Mouse (Mus musculus): ENCODE measurements around the gene Fam228b. TPM values are rescaled to one million over a fixed set of nuclear protein-coding genes. Genes with fewer than 3 reads are reported as not detected.
"Not testable (repeated sequence)": the region's sequence is repeated elsewhere in the genome, so short reads cannot be mapped to it uniquely, and the experiment has no call there.

The Fam228b gene
- polyA plus RNA-seq, 1 experiment from 2014 or later: 3.8 TPM

DNA sequence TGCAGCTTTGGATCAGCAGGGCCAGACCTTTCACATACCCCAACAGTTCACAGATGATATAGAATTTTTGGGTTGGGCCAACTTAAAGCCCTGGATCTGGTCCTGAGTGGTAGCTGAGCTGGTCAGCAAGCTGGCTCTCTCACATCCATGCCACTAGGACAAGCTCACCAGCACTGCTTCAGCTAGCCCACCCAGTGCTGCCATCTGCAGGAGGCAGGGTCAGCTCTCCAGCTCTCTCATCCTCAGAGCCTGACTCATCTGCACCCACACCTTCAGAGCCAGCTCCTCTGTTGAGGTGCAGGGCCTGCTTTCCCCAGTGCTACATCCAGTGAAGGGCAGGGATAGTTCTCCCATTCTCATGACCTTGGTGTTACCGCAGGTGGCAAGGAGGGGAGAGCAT, 24.7 kb upstream of the Fam228b start:
- no peak overlapping the region for H3K9ac ChIP-seq (ENCODE audit: low read depth, low read length)
- no peak for ATAC-seq (replicated peaks; ENCODE audit: low FRiP score, low read depth)
- H3K27me3 ChIP-seq (ENCODE audit: insufficient read depth, low read length): no peaks in the 10 kb centered on the region
- no peak overlapping the region for H3K27ac ChIP-seq
- peak; percentile 61 for TF ChIP-seq CTCF (IDR thresholded peaks at IDR 0.05; ENCODE audit: low read depth)
- no peaks in the 10 kb centered on the region for H3K4me1 ChIP-seq (replicated peaks; ENCODE audit: insufficient read depth, low read length)
- no peaks in the 10 kb centered on the region for H3K9me3 ChIP-seq (replicated peaks; ENCODE audit: low read length)
- no peak overlapping the region for H3K4me2 ChIP-seq (ENCODE audit: low read length)
- H3K4me3 ChIP-seq (replicated peaks; ENCODE audit: low read depth, low read length): no peak overlapping the region
- no peaks in the 10 kb centered on the region for H3K36me3 ChIP-seq (ENCODE audit: insufficient read depth, low read length)
- DNase-seq (ENCODE audit: low spot score): peak; percentile 30
- WGBS: 67% methylated on average over 1 of the region's 1 CpGs

- H3K9me3 ChIP-seq (replicated peaks; ENCODE audit: low read length); H3K9ac ChIP-seq (ENCODE audit: low read depth, low read length); H3K4me2 ChIP-seq (ENCODE audit: low read length); H3K36me3 ChIP-seq (ENCODE audit: insufficient read depth, low read length); ATAC-seq (replicated peaks; ENCODE audit: low FRiP score, low read depth); H3K4me3 ChIP-seq (replicated peaks; ENCODE audit: low read depth, low read length); H3K4me1 ChIP-seq (replicated peaks; ENCODE audit: insufficient read depth, low read length); H3K27ac ChIP-seq; DNase-seq (ENCODE audit: low spot score); H3K27me3 ChIP-seq (ENCODE audit: insufficient read depth, low read length): not testable (repeated sequence)
- WGBS: 96% methylated on average over 25 of the region's 25 CpGs
These were observed 19.1 kb upstream of the Fam228b start for GRCm38 (mm10) chr12:4788128-4788527.

DNA sequence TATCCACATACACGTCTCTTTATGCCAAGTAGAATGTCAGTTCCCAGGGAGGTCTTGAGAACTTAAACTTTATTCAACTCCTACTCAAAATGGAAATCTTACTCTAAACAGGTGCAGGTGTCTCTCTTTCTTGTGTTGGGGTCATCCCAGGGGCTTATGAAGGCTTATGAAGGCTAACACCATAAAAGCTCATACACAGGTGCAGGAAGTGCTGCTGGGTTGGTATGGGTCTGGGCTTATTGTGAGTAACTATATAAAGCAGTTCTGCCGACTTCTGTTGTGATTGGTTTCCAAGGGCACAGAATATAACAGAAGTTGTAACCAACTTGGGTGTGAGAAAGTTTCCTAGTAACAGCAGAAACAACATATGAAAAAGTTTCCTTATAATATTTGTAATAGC, 15.4 kb upstream of the Fam228b start:
- TF ChIP-seq CTCF (IDR thresholded peaks at IDR 0.05; ENCODE audit: low read depth): no peak
- Histone ChIP-seq H3K9me3 (replicated peaks; ENCODE audit: low read length) (no peaks in the 10 kb centered on the region), H3K4me3 (replicated peaks; ENCODE audit: low read depth, low read length) (no peak overlapping the region), H3K36me3 (ENCODE audit: insufficient read depth, low read length) (no peaks in the 10 kb centered on the region), H3K4me2 (ENCODE audit: low read length) (no peak overlapping the region), H3K27me3 (ENCODE audit: insufficient read depth, low read length) (no peaks in the 10 kb centered on the region), H3K9ac (ENCODE audit: low read depth, low read length) (no peak overlapping the region), H3K27ac (no peak overlapping the region), H3K4me1 (replicated peaks; ENCODE audit: insufficient read depth, low read length) (no peaks in the 10 kb centered on the region)
- WGBS: 61% methylated on average over 2 of the region's 2 CpGs
- no peak for DNase-seq (ENCODE audit: low spot score)
- ATAC-seq (replicated peaks; ENCODE audit: low FRiP score, low read depth): no peak

GRCm38 (mm10) chr12:4783598-4783997, 14.5 kb upstream of the Fam228b start:
- Histone ChIP-seq H3K4me1 (replicated peaks; ENCODE audit: insufficient read depth, low read length) (no peaks in the 10 kb centered on the region), H3K9ac (ENCODE audit: low read depth, low read length) (no peak overlapping the region), H3K9me3 (replicated peaks; ENCODE audit: low read length) (no peaks in the 10 kb centered on the region), H3K36me3 (ENCODE audit: insufficient read depth, low read length) (no peaks in the 10 kb centered on the region), H3K27ac (no peak overlapping the region), H3K4me2 (ENCODE audit: low read length) (no peak overlapping the region), H3K4me3 (replicated peaks; ENCODE audit: low read depth, low read length) (no peak overlapping the region), H3K27me3 (ENCODE audit: insufficient read depth, low read length) (no peaks in the 10 kb centered on the region)
- peak; percentile 85 for DNase-seq (ENCODE audit: low spot score)
- ATAC-seq (replicated peaks; ENCODE audit: low FRiP score, low read depth): peak; percentile 93
- no peak for TF ChIP-seq CTCF (IDR thresholded peaks at IDR 0.05; ENCODE audit: low read depth)
- 22% methylated on average over 5 of the region's 5 CpGs for WGBS

GRCm38 (mm10) chr12:4781725-4782404, 12.8 kb upstream of the Fam228b start:
- H3K27ac ChIP-seq; H3K4me1 ChIP-seq (replicated peaks; ENCODE audit: insufficient read depth, low read length); H3K36me3 ChIP-seq (ENCODE audit: insufficient read depth, low read length); H3K27me3 ChIP-seq (ENCODE audit: insufficient read depth, low read length); H3K4me2 ChIP-seq (ENCODE audit: low read length); H3K4me3 ChIP-seq (replicated peaks; ENCODE audit: low read depth, low read length); H3K9ac ChIP-seq (ENCODE audit: low read depth, low read length); H3K9me3 ChIP-seq (replicated peaks; ENCODE audit: low read length); ATAC-seq (replicated peaks; ENCODE audit: low FRiP score, low read depth): not testable (repeated sequence)
- DNase-seq (ENCODE audit: low spot score): peak; percentile 61
- 64% methylated on average over 9 of the region's 9 CpGs for WGBS

DNA sequence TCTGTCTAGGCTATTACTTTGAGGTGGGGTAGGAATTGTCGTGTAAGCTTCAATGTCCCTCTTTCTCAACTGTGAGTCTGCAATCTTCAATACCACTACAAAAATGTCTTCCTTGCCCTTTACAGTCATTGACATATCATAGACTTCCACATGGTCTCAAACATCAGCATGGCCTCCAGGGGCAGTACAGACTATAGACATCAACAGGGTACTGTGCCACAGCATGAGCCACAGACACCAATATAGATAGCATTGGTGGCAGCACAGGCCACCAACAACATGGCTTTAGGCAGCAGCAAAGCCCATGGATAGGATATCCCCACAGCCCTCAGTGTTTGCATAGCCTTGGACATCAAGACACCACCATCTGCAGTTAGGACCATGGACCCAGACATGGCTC, 12.2 kb upstream of the Fam228b start:
- TF ChIP-seq CTCF (IDR thresholded peaks at IDR 0.05; ENCODE audit: low read depth): no peak
- no peaks in the 10 kb centered on the region for H3K27me3 ChIP-seq (ENCODE audit: insufficient read depth, low read length)
- ATAC-seq (replicated peaks; ENCODE audit: low FRiP score, low read depth): no peak

GRCm38 (mm10) chr12:4780245-4780644, 11.2 kb upstream of the Fam228b start:
- ATAC-seq (replicated peaks; ENCODE audit: low FRiP score, low read depth): no peak
- no peak for DNase-seq (ENCODE audit: low spot score)
- Histone ChIP-seq H3K36me3 (ENCODE audit: insufficient read depth, low read length) (no peaks in the 10 kb centered on the region), H3K27ac (no peak overlapping the region), H3K27me3 (ENCODE audit: insufficient read depth, low read length) (no peaks in the 10 kb centered on the region), H3K4me3 (replicated peaks; ENCODE audit: low read depth, low read length) (no peak overlapping the region), H3K9me3 (replicated peaks; ENCODE audit: low read length) (no peaks in the 10 kb centered on the region), H3K4me1 (replicated peaks; ENCODE audit: insufficient read depth, low read length) (no peaks in the 10 kb centered on the region), H3K9ac (ENCODE audit: low read depth, low read length) (no peak overlapping the region), H3K4me2 (ENCODE audit: low read length) (no peak overlapping the region)
- WGBS: 73% methylated on average over 2 of the region's 2 CpGs
- TF ChIP-seq CTCF (IDR thresholded peaks at IDR 0.05; ENCODE audit: low read depth): no peak

More for the DNA sequence above, 12.2 kb upstream of the Fam228b start:
- H3K9ac ChIP-seq (ENCODE audit: low read depth, low read length): no peak overlapping the region
- no peak overlapping the region for H3K27ac ChIP-seq
- H3K9me3 ChIP-seq (replicated peaks; ENCODE audit: low read length): no peaks in the 10 kb centered on the region
- 93% methylated on average over 1 of the region's 1 CpGs for WGBS
- DNase-seq (ENCODE audit: low spot score): no peak
- no peaks in the 10 kb centered on the region for H3K4me1 ChIP-seq (replicated peaks; ENCODE audit: insufficient read depth, low read length)
- no peak overlapping the region for H3K4me3 ChIP-seq (replicated peaks; ENCODE audit: low read depth, low read length)
- H3K36me3 ChIP-seq (ENCODE audit: insufficient read depth, low read length): no peaks in the 10 kb centered on the region
- no peak overlapping the region for H3K4me2 ChIP-seq (ENCODE audit: low read length)
